ENCODE assay signal across 8 mouse cellular contexts in genomic region chr2:32566536-32567063, GRCm38 (mm10). TPM values are rescaled to one million over a fixed set of nuclear protein-coding genes. Genes with fewer than 3 reads are reported as not detected.
DNase-seq lines count a peak whose midpoint lies in the region; ATAC-seq and TF ChIP-seq lines count a peak whose summit lies in the region.

No protein-coding gene starts in this region.

- H3K36me3 ChIP-seq in heart, embryonic 12.5 days, result peaks cover 58% of the 10 kb centered on the region
- peaks cover 10 to 61% of the 10 kb centered on the region in 2 experiments for H3K36me3 ChIP-seq in CH12.LX (replicated peaks in 1 of 2; ENCODE audit: control insufficient read depth in 1 of 2, insufficient read depth in 1 of 2, low read length in 1 of 2)
- H3K36me3 ChIP-seq in kidney, adult 2 months (ENCODE audit: control insufficient read depth, insufficient read depth, low read length), result peaks cover 3% of the 10 kb centered on the region; the same call in 1 of the 2 replicates
- H3K36me3 ChIP-seq in lung, embryonic 14.5 days (ENCODE audit: insufficient read depth), result peaks cover 66% of the 10 kb centered on the region
- H3K36me3 ChIP-seq in spleen, adult 2 months (ENCODE audit: control insufficient read depth, insufficient read depth, low read length), result peaks cover 38% of the 10 kb centered on the region

- peaks cover 6% of the 10 kb centered on the region for H3K4me1 ChIP-seq in heart, embryonic 12.5 days (replicated peaks)
- peaks cover 0 to 6% of the 10 kb centered on the region in 2 experiments; a peak in 2 of 4 replicates for H3K4me1 ChIP-seq in CH12.LX (ENCODE audit: control insufficient read depth in 1 of 2, insufficient read depth in 2 of 2)
- peaks cover 3% of the 10 kb centered on the region; the same call in 1 of the 2 replicates for H3K4me1 ChIP-seq in kidney, adult 2 months (ENCODE audit: control insufficient read depth, insufficient read depth, low read length)
- H3K4me1 ChIP-seq in lung, embryonic 14.5 days (ENCODE audit: insufficient read depth), result peaks cover 2% of the 10 kb centered on the region; the same call in 1 of the 2 replicates
- H3K4me1 ChIP-seq in spleen, adult 2 months (ENCODE audit: control insufficient read depth, insufficient read depth, insufficient read length), result peaks cover 2% of the 10 kb centered on the region; the same call in 1 of the 2 replicates

- TF ChIP-seq EP300 in CH12.LX (IDR thresholded peaks at IDR 0.05; ENCODE audit: low read length), result no peak

- H3K79me2 ChIP-seq in CH12.LX (replicated peaks; ENCODE audit: control insufficient read depth, extremely low read depth, insufficient read depth, poor library complexity, severe bottlenecking), result peaks cover 9% of the 10 kb centered on the region

- peak; percentile 90 to 97 for TF ChIP-seq CTCF in CH12.LX (conservative IDR thresholded peaks at IDR 0.05 in 1 of 2, IDR thresholded peaks at IDR 0.05 in 1 of 2; ENCODE audit: low read depth in 2 of 2, low read length in 2 of 2)
- TF ChIP-seq CTCF in kidney, adult 2 months (conservative IDR thresholded peaks at IDR 0.05; ENCODE audit: insufficient read depth, insufficient read length, low read depth, low read length), result peak; percentile 92
- TF ChIP-seq CTCF in lung, embryonic 14.5 days (IDR thresholded peaks at IDR 0.05; ENCODE audit: low read depth), result peak; percentile 93
- peak; percentile 85; the same call in 1 of the 2 replicates for TF ChIP-seq CTCF in spleen, adult 2 months (IDR thresholded peaks at IDR 0.05; ENCODE audit: extremely low read depth, insufficient read depth, insufficient read length, insufficient replicate concordance)

- no peak overlapping the region for H3K4me2 ChIP-seq in heart, embryonic 12.5 days
- H3K4me2 ChIP-seq in CH12.LX (ENCODE audit: insufficient read depth, low read depth, poor library complexity, severe bottlenecking), result no peak overlapping the region
- no peak overlapping the region for H3K4me2 ChIP-seq in lung, embryonic 14.5 days

- dilution Hi-C loops in CH12.LX (cut with MboI; ENCODE audit: extremely low pct_ligation_motif_present, extremely low pct_unique_long_range_greater_than_20kb, low sequenced_read_pairs), result no loop called here

- no peak overlapping the region for H3K27ac ChIP-seq in heart, embryonic 12.5 days (ENCODE audit: poor library complexity, severe bottlenecking)
- no peak overlapping the region for H3K27ac ChIP-seq in CH12.LX (ENCODE audit: insufficient read depth, low read depth)
- no peak overlapping the region for H3K27ac ChIP-seq in kidney, adult 2 months (ENCODE audit: insufficient read depth, low read depth, low read length)
- H3K27ac ChIP-seq in lung, embryonic 14.5 days (ENCODE audit: low read depth), result no peak overlapping the region
- H3K27ac ChIP-seq in spleen, adult 2 months (ENCODE audit: insufficient read depth, low read length), result no peak overlapping the region

- DNase-seq in heart, adult 18-20 months, result peak; percentile 79 to 84
- DNase-seq in CH12.LX (ENCODE audit: extremely low read depth), result peak; percentile 61
- DNase-seq in c-Kit-positive CD71-positive TER-119-negative erythroid progenitor cells, embryonic 14.5 days (ENCODE audit: low read depth), result peak; percentile 67
- DNase-seq in frontal cortex, postnatal 36 days (ENCODE audit: low spot score in 2 of 2), result peak; percentile 61 to 73
- DNase-seq in kidney, adult 2 months, result peak; percentile 80
- DNase-seq in lung, embryonic 14.5 days, result peak; percentile 88
- peak; percentile 41 to 65 for DNase-seq in spleen, adult 2 months (ENCODE audit: low read depth in 1 of 2, low spot score in 2 of 2)

- TF ChIP-seq POLR2A in CH12.LX (IDR thresholded peaks at IDR 0.05; ENCODE audit: low read depth, low read length), result no peak
- no peak for TF ChIP-seq POLR2A in kidney, adult 2 months (IDR thresholded peaks at IDR 0.05; ENCODE audit: low read depth, low read length)
- TF ChIP-seq POLR2A in spleen, adult 2 months (IDR thresholded peaks at IDR 0.05; ENCODE audit: low read depth, low read length), result no peak

- 39% methylated on average over 4 of the region's 4 CpGs for WGBS in heart, embryonic 12.5 days
- 31% methylated on average over 4 of the region's 4 CpGs for WGBS in kidney, adult 2 months
- WGBS in lung, embryonic 14.5 days, result 38% methylated on average over 4 of the region's 4 CpGs
- 40% methylated on average over 4 of the region's 4 CpGs for WGBS in spleen, adult 2 months

- peak; percentile 95 for TF ChIP-seq RAD21 in CH12.LX (IDR thresholded peaks at IDR 0.05; ENCODE audit: low read depth, low read length)

- in situ Hi-C loops in CH12.LX (cut with MboI; ENCODE audit: low pct_ligation_motif_present, low pct_unique_long_range_greater_than_20kb, low sequenced_read_pairs), result loop anchor here (25.0 kb wide), 1 partner anchor 429 kb away; no protein-coding TSS in a partner anchor

- no peaks in the 10 kb centered on the region for H3K27me3 ChIP-seq in heart, embryonic 12.5 days (replicated peaks)
- no peaks in the 10 kb centered on the region for H3K27me3 ChIP-seq in CH12.LX (replicated peaks)
- no peaks in the 10 kb centered on the region for H3K27me3 ChIP-seq in kidney, adult 2 months (replicated peaks; ENCODE audit: control insufficient read depth, insufficient read depth, low read length)
- no peaks in the 10 kb centered on the region for H3K27me3 ChIP-seq in lung, embryonic 14.5 days (ENCODE audit: insufficient read depth, low read length)
- no peaks in the 10 kb centered on the region for H3K27me3 ChIP-seq in spleen, adult 2 months (ENCODE audit: control insufficient read depth, insufficient read depth, low read length)

- H3K9ac ChIP-seq in heart, embryonic 12.5 days, result no peak overlapping the region
- no peak overlapping the region for H3K9ac ChIP-seq in CH12.LX (ENCODE audit: insufficient read depth, low read depth)
- H3K9ac ChIP-seq in lung, embryonic 14.5 days, result no peak overlapping the region

- no peak overlapping the region for H3K4me3 ChIP-seq in heart, embryonic 12.5 days
- no peak overlapping the region for H3K4me3 ChIP-seq in CH12.LX (replicated peaks in 1 of 3; ENCODE audit: low read depth in 2 of 3, low read length in 2 of 3, poor library complexity in 1 of 3)
- H3K4me3 ChIP-seq in kidney, adult 2 months (ENCODE audit: insufficient read depth, low read depth, low read length), result no peak overlapping the region
- no peak overlapping the region for H3K4me3 ChIP-seq in lung, embryonic 14.5 days (ENCODE audit: low read depth, low read length)
- H3K4me3 ChIP-seq in spleen, adult 2 months (ENCODE audit: extremely low read depth, insufficient read depth, insufficient read length), result no peak overlapping the region

- no peaks in the 10 kb centered on the region for H3K9me3 ChIP-seq in heart, embryonic 12.5 days (replicated peaks)
- no peaks in the 10 kb centered on the region for H3K9me3 ChIP-seq in CH12.LX (replicated peaks; ENCODE audit: low read length)
- no peaks in the 10 kb centered on the region for H3K9me3 ChIP-seq in lung, embryonic 14.5 days (ENCODE audit: low read depth, low read length)

- ATAC-seq in heart, embryonic 12.5 days (ENCODE audit: insufficient number of reproducible peaks, low FRiP score), result no peak
- ATAC-seq in lung, embryonic 14.5 days (ENCODE audit: insufficient read depth), result no peak

RNA-seq across cellular contexts. Expression of gene Dpm2, which starts 4.1 kb away (rescaled TPM):
- total RNA-seq in heart, adult 18-20 months (2021), result 10 to 100 TPM; 14.0 to 20.2 TPM
- polyA plus RNA-seq in heart, embryonic 12.5 days (2016; fragmentation: Nextera tagmentation; extraction: Ambion mirVana), result 68.0 and 71.5 TPM in 2 replicates
- total RNA-seq in CH12.LX (2012; rRNA removed) (30.9 and 38.1 TPM in 2 replicates), CH12.LX (2014; rRNA removed) (29.8 and 33.8 TPM in 2 replicates)
- 63.6 and 65.7 TPM in 2 replicates for polyA plus RNA-seq in CH12.LX (2012; ENCODE audit: insufficient read length, low read depth)
- polyA plus RNA-seq in kidney, adult 2 months (2012; rRNA removed), result 120 and 138 TPM in 2 replicates
- polyA plus RNA-seq in lung, embryonic 14.5 days (2014; fragmentation: Nextera tagmentation; extraction: Ambion mirVana), result 94.9 and 98.5 TPM in 2 replicates
- polyA plus RNA-seq in spleen, adult 2 months (2012; rRNA removed), result 85.8 and 96.9 TPM in 2 replicates

RNA-seq across cellular contexts. Expression of gene Pip5kl1, which starts 8.0 kb away (rescaled TPM):
- total RNA-seq in heart, adult 18-20 months (2021), result not detected
- polyA plus RNA-seq in heart, embryonic 12.5 days (2016; fragmentation: Nextera tagmentation; extraction: Ambion mirVana), result 0.23 and 0.33 TPM in 2 replicates
- total RNA-seq in CH12.LX (2012; rRNA removed), result 0.64 and 1.3 TPM in 2 replicates
- 0.28 TPM in 1 of 2 replicates, not detected in the other for total RNA-seq in CH12.LX (2014; rRNA removed)
- 0.57 and 0.82 TPM in 2 replicates for polyA plus RNA-seq in CH12.LX (2012; ENCODE audit: insufficient read length, low read depth)
- polyA plus RNA-seq in kidney, adult 2 months (2012; rRNA removed), result 0.14 TPM in 1 of 2 replicates, not detected in the other
- 0.50 and 0.70 TPM in 2 replicates for polyA plus RNA-seq in lung, embryonic 14.5 days (2014; fragmentation: Nextera tagmentation; extraction: Ambion mirVana)
- polyA plus RNA-seq in spleen, adult 2 months (2012; rRNA removed), result 0.06 and 0.40 TPM in 2 replicates

RNA-seq across cellular contexts. Expression of gene 9430097D07Rik, which starts 8.9 kb away (rescaled TPM):
- not detected for total RNA-seq in heart, adult 18-20 months (2021)
- 0.18 and 0.24 TPM in 2 replicates for polyA plus RNA-seq in heart, embryonic 12.5 days (2016; fragmentation: Nextera tagmentation; extraction: Ambion mirVana)
- 0.13 TPM in 1 of 2 replicates, not detected in the other for total RNA-seq in CH12.LX (2012; rRNA removed)
- not detected in 2 replicates for total RNA-seq in CH12.LX (2014; rRNA removed)
- not detected in 2 replicates for polyA plus RNA-seq in CH12.LX (2012; ENCODE audit: insufficient read length, low read depth)
- polyA plus RNA-seq in kidney, adult 2 months (2012; rRNA removed), result not detected in 2 replicates
- 0.20 TPM in 1 of 2 replicates, not detected in the other for polyA plus RNA-seq in lung, embryonic 14.5 days (2014; fragmentation: Nextera tagmentation; extraction: Ambion mirVana)
- not detected in 2 replicates for polyA plus RNA-seq in spleen, adult 2 months (2012; rRNA removed)

RNA-seq across cellular contexts. Expression of gene St6galnac4, which starts 20.3 kb away (rescaled TPM):
- 10 to 100 TPM; 14.7 to 16.1 TPM for total RNA-seq in heart, adult 18-20 months (2021)
- 45.6 and 47.2 TPM in 2 replicates for polyA plus RNA-seq in heart, embryonic 12.5 days (2016; fragmentation: Nextera tagmentation; extraction: Ambion mirVana)
- total RNA-seq in CH12.LX (2012; rRNA removed), result 51.9 and 57.4 TPM in 2 replicates
- 45.9 and 58.3 TPM in 2 replicates for total RNA-seq in CH12.LX (2014; rRNA removed)
- 81.7 and 87.0 TPM in 2 replicates for polyA plus RNA-seq in CH12.LX (2012; ENCODE audit: insufficient read length, low read depth)
- polyA plus RNA-seq in kidney, adult 2 months (2012; rRNA removed), result 7.0 and 7.2 TPM in 2 replicates
- polyA plus RNA-seq in lung, embryonic 14.5 days (2014; fragmentation: Nextera tagmentation; extraction: Ambion mirVana), result 22.0 and 23.8 TPM in 2 replicates
- polyA plus RNA-seq in spleen, adult 2 months (2012; rRNA removed), result 34.2 and 40.4 TPM in 2 replicates

RNA-seq across cellular contexts. Expression of gene Fam102a, which starts 31.5 kb away (rescaled TPM):
- total RNA-seq in heart, adult 18-20 months (2021), result 1 to 10 TPM; 4.9 to 5.9 TPM
- 7.9 and 9.0 TPM in 2 replicates for polyA plus RNA-seq in heart, embryonic 12.5 days (2016; fragmentation: Nextera tagmentation; extraction: Ambion mirVana)
- total RNA-seq in CH12.LX (2012; rRNA removed) (3.8 and 5.1 TPM in 2 replicates), CH12.LX (2014; rRNA removed) (1.3 and 1.7 TPM in 2 replicates)
- 6.7 and 7.8 TPM in 2 replicates for polyA plus RNA-seq in CH12.LX (2012; ENCODE audit: insufficient read length, low read depth)
- polyA plus RNA-seq in kidney, adult 2 months (2012; rRNA removed), result 39.0 and 40.2 TPM in 2 replicates
- 18.4 and 19.9 TPM in 2 replicates for polyA plus RNA-seq in lung, embryonic 14.5 days (2014; fragmentation: Nextera tagmentation; extraction: Ambion mirVana)
- 37.5 and 40.8 TPM in 2 replicates for polyA plus RNA-seq in spleen, adult 2 months (2012; rRNA removed)
